Mouse (Mus musculus): ENCODE data around the gene Iffo1. TPM values are rescaled to one million over a fixed set of nuclear protein-coding genes. Genes with fewer than 3 reads are reported as not detected.
A peak's percentile ranks its signal among the peaks of the same experiment; 100 is the strongest.

Gene Iffo1
- polyA plus RNA-seq, 1 experiment from 2014 or later = 10.3 TPM

- H3K27ac ChIP-seq (replicated peaks; ENCODE audit: low read depth, low read length) = no peak overlapping the region
- no peaks in the 10 kb centered on the region; the same call in 1 of the 2 replicates for H3K36me3 ChIP-seq (replicated peaks; ENCODE audit: control insufficient read depth, insufficient read depth, low read depth, low read length)
- H3K9me3 ChIP-seq (replicated peaks; ENCODE audit: control insufficient read depth, low read length) = no peaks in the 10 kb centered on the region
- H3K4me1 ChIP-seq (ENCODE audit: control insufficient read depth, insufficient read depth, low read length) = no peaks in the 10 kb centered on the region; the same call in 1 of the 2 replicates
- WGBS = 85% methylated on average over 6 of the region's 7 CpGs
- no peaks in the 10 kb centered on the region for H3K27me3 ChIP-seq (ENCODE audit: control insufficient read depth, insufficient read depth, low read length)
- H3K9ac ChIP-seq (replicated peaks; ENCODE audit: low read length) = no peak overlapping the region
- ATAC-seq (replicated peaks; ENCODE audit: insufficient number of reproducible peaks, low FRiP score, low TSS enrichment, low read depth) (no peak), DNase-seq (ENCODE audit: low spot score) (no peak)
- H3K4me3 ChIP-seq (ENCODE audit: low read depth, low read length) = no peak overlapping the region
- H3K4me2 ChIP-seq (ENCODE audit: low read depth, low read length) = no peak overlapping the region
These were observed 4.5 kb downstream of the Iffo1 start for GRCm38 (mm10) chr6:125149569-125149950.

DNA sequence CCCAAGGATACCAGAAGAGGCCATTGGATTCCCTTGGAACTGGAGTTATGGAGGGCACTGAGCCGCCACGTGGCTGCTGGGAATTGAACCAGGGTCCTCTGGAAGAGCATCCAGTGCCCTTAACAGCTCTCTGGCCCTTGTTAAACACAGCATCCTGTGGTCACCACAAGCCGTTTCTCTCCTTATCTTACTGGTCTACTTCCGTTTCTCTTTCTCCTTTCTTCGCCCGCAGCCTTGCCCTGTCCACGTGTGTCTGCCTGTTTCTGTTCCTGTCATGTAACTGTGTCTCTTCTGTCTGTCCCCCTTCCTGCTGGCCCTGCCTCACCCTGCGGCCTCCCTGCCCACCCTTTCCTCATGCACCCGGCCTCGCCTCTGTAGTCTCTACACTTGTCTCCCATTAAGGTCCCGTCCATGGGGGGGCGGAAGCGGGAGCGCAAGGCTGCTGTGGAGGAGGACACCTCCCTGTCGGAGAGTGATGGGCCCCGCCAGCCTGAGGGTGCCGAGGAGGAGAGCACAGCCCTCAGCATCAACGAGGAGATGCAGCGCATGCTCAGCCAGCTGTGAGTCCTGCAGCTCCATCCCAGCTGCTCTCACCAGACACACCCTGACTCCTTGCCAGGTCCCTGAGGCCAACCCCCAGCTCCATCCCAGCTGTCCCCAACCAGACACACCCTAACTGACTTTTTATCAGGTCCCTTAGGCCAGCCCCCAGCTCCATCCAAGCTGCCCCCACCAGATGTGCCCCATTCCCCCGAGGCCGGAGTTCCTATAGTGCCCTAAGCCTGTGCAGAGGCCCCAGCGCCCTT, 7.4 kb downstream of the Iffo1 start:
- DNase-seq (ENCODE audit: low spot score) = no peak
- no peaks in the 10 kb centered on the region for H3K9me3 ChIP-seq (replicated peaks; ENCODE audit: control insufficient read depth, low read length)
- no peaks in the 10 kb centered on the region for H3K27me3 ChIP-seq (ENCODE audit: control insufficient read depth, insufficient read depth, low read length)
- no peaks in the 10 kb centered on the region; the same call in 1 of the 2 replicates for H3K4me1 ChIP-seq (ENCODE audit: control insufficient read depth, insufficient read depth, low read length)
- no peak overlapping the region for H3K9ac ChIP-seq (replicated peaks; ENCODE audit: low read length)
- ATAC-seq (replicated peaks; ENCODE audit: insufficient number of reproducible peaks, low FRiP score, low TSS enrichment, low read depth) = no peak
- WGBS = 80% methylated on average over 22 of the region's 22 CpGs
- no peak overlapping the region for H3K4me3 ChIP-seq (ENCODE audit: low read depth, low read length)
- no peaks in the 10 kb centered on the region; the same call in 1 of the 2 replicates for H3K36me3 ChIP-seq (replicated peaks; ENCODE audit: control insufficient read depth, insufficient read depth, low read depth, low read length)
- no peak overlapping the region for H3K4me2 ChIP-seq (ENCODE audit: low read depth, low read length)
- no peak overlapping the region for H3K27ac ChIP-seq (replicated peaks; ENCODE audit: low read depth, low read length)

DNA sequence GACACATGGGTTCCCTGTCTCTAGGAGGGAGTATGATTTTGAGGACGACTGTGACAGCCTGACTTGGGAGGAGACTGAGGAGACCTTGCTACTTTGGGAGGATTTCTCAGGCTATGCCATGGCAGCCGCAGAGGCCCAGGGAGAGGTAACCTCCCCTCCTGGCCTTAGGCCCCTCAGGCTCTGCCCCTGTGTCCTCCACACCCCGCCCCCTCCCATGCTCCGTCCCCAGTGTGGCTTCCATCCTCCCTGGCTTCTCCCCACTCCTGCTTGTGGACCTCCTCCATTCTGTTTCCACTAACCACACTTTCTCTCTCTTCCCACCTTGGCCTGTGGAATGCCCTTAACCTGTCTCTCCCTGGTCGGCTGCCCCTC, 8.0 kb downstream of the Iffo1 start:
- Histone ChIP-seq H3K4me2 (ENCODE audit: low read depth, low read length) (no peak overlapping the region), H3K4me3 (ENCODE audit: low read depth, low read length) (no peak overlapping the region), H3K27me3 (ENCODE audit: control insufficient read depth, insufficient read depth, low read length) (no peaks in the 10 kb centered on the region), H3K4me1 (ENCODE audit: control insufficient read depth, insufficient read depth, low read length) (no peaks in the 10 kb centered on the region; the same call in 1 of the 2 replicates), H3K9ac (replicated peaks; ENCODE audit: low read length) (no peak overlapping the region), H3K36me3 (replicated peaks; ENCODE audit: control insufficient read depth, insufficient read depth, low read depth, low read length) (no peaks in the 10 kb centered on the region; the same call in 1 of the 2 replicates), H3K27ac (replicated peaks; ENCODE audit: low read depth, low read length) (no peak overlapping the region), H3K9me3 (replicated peaks; ENCODE audit: control insufficient read depth, low read length) (no peaks in the 10 kb centered on the region)
- ATAC-seq (replicated peaks; ENCODE audit: insufficient number of reproducible peaks, low FRiP score, low TSS enrichment, low read depth) (no peak), DNase-seq (ENCODE audit: low spot score) (no peak)
- 80% methylated on average over 5 of the region's 5 CpGs for WGBS

GRCm38 (mm10) chr6:125153682-125154081, 8.6 kb downstream of the Iffo1 start:
- Histone ChIP-seq H3K9ac (replicated peaks; ENCODE audit: low read length) (no peak overlapping the region), H3K4me2 (ENCODE audit: low read depth, low read length) (no peak overlapping the region), H3K36me3 (replicated peaks; ENCODE audit: control insufficient read depth, insufficient read depth, low read depth, low read length) (no peaks in the 10 kb centered on the region; the same call in 1 of the 2 replicates), H3K4me1 (ENCODE audit: control insufficient read depth, insufficient read depth, low read length) (no peaks in the 10 kb centered on the region; the same call in 1 of the 2 replicates), H3K4me3 (ENCODE audit: low read depth, low read length) (no peak overlapping the region), H3K27me3 (ENCODE audit: control insufficient read depth, insufficient read depth, low read length) (no peaks in the 10 kb centered on the region), H3K9me3 (replicated peaks; ENCODE audit: control insufficient read depth, low read length) (no peaks in the 10 kb centered on the region), H3K27ac (replicated peaks; ENCODE audit: low read depth, low read length) (no peak overlapping the region)
- 87% methylated on average over 4 of the region's 4 CpGs for WGBS
- DNase-seq (ENCODE audit: low spot score) = no peak
- no peak for ATAC-seq (replicated peaks; ENCODE audit: insufficient number of reproducible peaks, low FRiP score, low TSS enrichment, low read depth)

DNA sequence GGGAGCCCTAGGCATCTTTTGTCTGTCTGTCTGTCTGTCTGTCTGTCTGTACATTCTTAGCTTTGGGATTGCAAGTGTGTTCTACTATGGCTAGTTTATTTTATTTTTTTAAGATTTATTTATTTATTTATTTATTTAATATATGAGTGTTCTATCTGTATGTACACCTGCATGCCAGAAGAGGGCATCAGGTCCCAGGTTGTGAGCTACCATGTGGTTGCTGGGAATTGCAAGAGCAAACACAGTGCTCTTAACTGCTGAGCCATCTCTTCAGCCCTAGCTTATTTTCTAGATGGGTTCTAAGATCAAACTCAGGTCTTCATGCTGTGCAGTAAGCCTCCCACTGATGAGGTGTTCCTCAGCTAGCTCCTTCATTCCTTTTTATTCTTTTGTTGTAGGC, 9.5 kb downstream of the Iffo1 start:
- Histone ChIP-seq H3K36me3 (replicated peaks; ENCODE audit: control insufficient read depth, insufficient read depth, low read depth, low read length) (no peaks in the 10 kb centered on the region), H3K9me3 (replicated peaks; ENCODE audit: control insufficient read depth, low read length) (no peaks in the 10 kb centered on the region), H3K27ac (replicated peaks; ENCODE audit: low read depth, low read length) (no peak overlapping the region)

DNA sequence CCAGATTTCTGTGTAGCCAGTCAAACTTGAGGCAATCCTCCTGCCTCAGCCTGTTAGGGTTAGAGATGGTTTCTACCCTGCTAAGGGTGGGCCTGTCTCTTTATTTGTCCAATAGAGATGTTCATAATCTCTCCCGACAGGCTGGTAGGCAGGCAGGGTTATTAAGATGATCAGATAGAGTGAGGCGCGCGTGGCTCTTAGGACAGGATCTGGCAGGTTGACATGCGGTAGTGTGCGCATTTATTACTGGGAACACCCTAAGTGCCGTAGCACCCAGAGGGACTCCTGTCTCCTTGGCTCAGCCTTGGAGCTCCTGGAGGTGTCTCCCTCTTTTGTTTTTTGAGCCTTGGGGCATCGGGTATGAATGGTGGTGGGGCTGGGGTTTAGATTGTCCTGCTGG, 10.2 kb downstream of the Iffo1 start:
- Histone ChIP-seq H3K27me3 (ENCODE audit: control insufficient read depth, insufficient read depth, low read length) (no peaks in the 10 kb centered on the region), H3K4me3 (ENCODE audit: low read depth, low read length) (no peak overlapping the region), H3K36me3 (replicated peaks; ENCODE audit: control insufficient read depth, insufficient read depth, low read depth, low read length) (no peaks in the 10 kb centered on the region), H3K4me1 (ENCODE audit: control insufficient read depth, insufficient read depth, low read length) (no peaks in the 10 kb centered on the region), H3K27ac (replicated peaks; ENCODE audit: low read depth, low read length) (no peak overlapping the region), H3K9ac (replicated peaks; ENCODE audit: low read length) (no peak overlapping the region), H3K9me3 (replicated peaks; ENCODE audit: control insufficient read depth, low read length) (no peaks in the 10 kb centered on the region), H3K4me2 (ENCODE audit: low read depth, low read length) (no peak overlapping the region)
- ATAC-seq (replicated peaks; ENCODE audit: insufficient number of reproducible peaks, low FRiP score, low TSS enrichment, low read depth) (no peak), DNase-seq (ENCODE audit: low spot score) (no peak)
- WGBS = 91% methylated on average over 8 of the region's 8 CpGs

More for the DNA sequence above, 9.5 kb downstream of the Iffo1 start:
- Histone ChIP-seq H3K4me3 (ENCODE audit: low read depth, low read length) (no peak overlapping the region), H3K4me2 (ENCODE audit: low read depth, low read length) (no peak overlapping the region), H3K9ac (replicated peaks; ENCODE audit: low read length) (no peak overlapping the region), H3K4me1 (ENCODE audit: control insufficient read depth, insufficient read depth, low read length) (no peaks in the 10 kb centered on the region), H3K27me3 (ENCODE audit: control insufficient read depth, insufficient read depth, low read length) (no peaks in the 10 kb centered on the region)
- ATAC-seq (replicated peaks; ENCODE audit: insufficient number of reproducible peaks, low FRiP score, low TSS enrichment, low read depth) (no peak), DNase-seq (ENCODE audit: low spot score) (peak; percentile 35)

DNA sequence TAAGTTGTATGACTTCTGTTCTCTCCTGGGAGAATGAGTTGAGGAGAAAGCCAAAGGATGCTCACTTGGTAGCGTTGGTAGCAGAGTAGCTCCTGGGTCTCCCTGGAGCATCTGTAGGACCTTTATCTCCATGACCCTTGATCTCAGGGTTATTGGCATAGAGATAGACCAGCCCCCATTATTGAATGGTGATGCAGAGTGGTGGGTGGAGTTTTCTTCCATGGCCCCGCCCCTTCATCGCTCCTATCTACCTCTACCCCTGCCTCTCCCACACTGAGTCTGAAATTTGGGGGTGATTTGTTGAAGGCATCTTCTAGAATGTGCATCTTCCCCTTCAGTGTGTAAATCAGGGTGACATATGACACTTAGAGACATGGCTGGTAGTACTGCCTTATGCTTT, 11.4 kb downstream of the Iffo1 start:
- H3K4me3 ChIP-seq (ENCODE audit: low read depth, low read length) = no peak overlapping the region
- H3K27ac ChIP-seq (replicated peaks; ENCODE audit: low read depth, low read length) = no peak overlapping the region
- H3K9me3 ChIP-seq (replicated peaks; ENCODE audit: control insufficient read depth, low read length) = no peaks in the 10 kb centered on the region
- H3K27me3 ChIP-seq (ENCODE audit: control insufficient read depth, insufficient read depth, low read length) = no peaks in the 10 kb centered on the region
- no peak for DNase-seq (ENCODE audit: low spot score)
- H3K36me3 ChIP-seq (replicated peaks; ENCODE audit: control insufficient read depth, insufficient read depth, low read depth, low read length) = no peaks in the 10 kb centered on the region; the same call in 1 of the 2 replicates
- no peak overlapping the region for H3K4me2 ChIP-seq (ENCODE audit: low read depth, low read length)
- H3K4me1 ChIP-seq (ENCODE audit: control insufficient read depth, insufficient read depth, low read length) = no peaks in the 10 kb centered on the region; the same call in 1 of the 2 replicates
- WGBS = 85% methylated on average over 3 of the region's 3 CpGs
- ATAC-seq (replicated peaks; ENCODE audit: insufficient number of reproducible peaks, low FRiP score, low TSS enrichment, low read depth) = no peak
- H3K9ac ChIP-seq (replicated peaks; ENCODE audit: low read length) = no peak overlapping the region

DNA sequence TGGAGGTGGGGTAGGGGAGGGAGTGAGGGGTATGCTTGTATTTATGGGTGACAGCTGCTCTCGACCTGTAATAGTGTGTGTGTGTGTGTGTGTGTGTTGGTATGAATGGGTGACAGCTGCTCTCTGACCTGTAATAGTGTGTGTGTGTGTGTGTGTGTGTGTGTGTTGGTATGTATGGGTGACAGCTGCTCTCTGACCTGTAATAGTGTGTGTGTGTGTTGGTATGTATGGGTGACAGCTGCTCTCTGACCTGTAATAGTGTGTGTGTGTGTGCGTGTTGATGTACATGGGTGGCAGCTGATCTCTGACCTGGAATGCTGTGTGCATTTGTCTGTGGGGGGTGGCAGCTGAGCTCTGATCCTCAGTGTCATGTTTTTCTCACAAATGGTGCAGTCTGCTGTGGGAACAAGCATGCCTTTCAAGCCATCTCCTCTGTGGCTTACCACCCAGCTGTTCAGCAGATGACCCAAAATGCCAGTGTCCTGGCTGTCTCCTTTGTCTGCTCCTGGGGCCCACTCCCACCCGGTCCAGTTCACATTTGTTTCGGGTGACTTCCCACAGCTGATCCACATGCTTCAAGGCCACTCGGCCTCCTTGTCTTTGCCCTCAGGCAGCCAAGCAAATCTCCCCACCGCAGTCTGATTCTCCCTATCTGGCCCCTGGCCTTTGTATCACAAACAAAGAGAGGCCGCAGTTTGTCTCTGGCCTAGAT, 12.0 kb downstream of the Iffo1 start:
- no peaks in the 10 kb centered on the region; the same call in 1 of the 2 replicates for H3K36me3 ChIP-seq (replicated peaks; ENCODE audit: control insufficient read depth, insufficient read depth, low read depth, low read length)
- WGBS = 51% methylated on average over 7 of the region's 7 CpGs
- H3K27me3 ChIP-seq (ENCODE audit: control insufficient read depth, insufficient read depth, low read length) = no peaks in the 10 kb centered on the region
- H3K9ac ChIP-seq (replicated peaks; ENCODE audit: low read length) = no peak overlapping the region
- no peak overlapping the region for H3K4me2 ChIP-seq (ENCODE audit: low read depth, low read length)
- DNase-seq (ENCODE audit: low spot score) = no peak
- no peak overlapping the region for H3K27ac ChIP-seq (replicated peaks; ENCODE audit: low read depth, low read length)
- peak; percentile 27 for ATAC-seq (replicated peaks; ENCODE audit: insufficient number of reproducible peaks, low FRiP score, low TSS enrichment, low read depth)
- no peaks in the 10 kb centered on the region for H3K9me3 ChIP-seq (replicated peaks; ENCODE audit: control insufficient read depth, low read length)
- no peak overlapping the region for H3K4me3 ChIP-seq (ENCODE audit: low read depth, low read length)
- H3K4me1 ChIP-seq (ENCODE audit: control insufficient read depth, insufficient read depth, low read length) = no peaks in the 10 kb centered on the region; the same call in 1 of the 2 replicates
